Mouse (Mus musculus) ES-CJ7 (cell line): ENCODE measurements around the gene Cacna1c.
"Not testable (repeated sequence)": the region's sequence is repeated elsewhere in the genome, so short reads cannot be mapped to it uniquely, and the experiment has no call there.

Experiments used
- DNase-seq: peaks from one replicate; pipeline ENCODE4 v3.0.0; 2011; ENCODE audit warnings: low read depth, low spot score

Gene Cacna1c

DNA sequence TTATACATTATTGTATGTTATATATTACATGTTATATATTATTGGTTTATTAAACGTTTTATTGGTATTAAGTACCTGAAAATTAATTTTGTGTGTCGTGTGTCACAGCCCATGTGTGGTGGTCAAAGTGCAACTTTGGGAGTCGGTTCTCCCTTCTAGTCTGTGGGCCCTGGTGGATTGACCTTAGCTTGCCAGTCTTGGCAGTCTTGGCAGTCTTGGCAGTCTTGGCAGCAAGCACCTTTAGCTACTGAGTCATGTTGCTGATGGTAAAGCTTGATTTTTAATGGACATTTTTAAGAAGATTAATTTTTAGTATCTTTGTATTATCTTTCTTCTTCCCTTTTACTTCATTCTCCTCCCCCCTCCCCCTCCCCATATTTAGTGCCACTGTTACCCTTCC lies 574.8 kb downstream of the Cacna1c start:
- DNase-seq = no peak

DNA sequence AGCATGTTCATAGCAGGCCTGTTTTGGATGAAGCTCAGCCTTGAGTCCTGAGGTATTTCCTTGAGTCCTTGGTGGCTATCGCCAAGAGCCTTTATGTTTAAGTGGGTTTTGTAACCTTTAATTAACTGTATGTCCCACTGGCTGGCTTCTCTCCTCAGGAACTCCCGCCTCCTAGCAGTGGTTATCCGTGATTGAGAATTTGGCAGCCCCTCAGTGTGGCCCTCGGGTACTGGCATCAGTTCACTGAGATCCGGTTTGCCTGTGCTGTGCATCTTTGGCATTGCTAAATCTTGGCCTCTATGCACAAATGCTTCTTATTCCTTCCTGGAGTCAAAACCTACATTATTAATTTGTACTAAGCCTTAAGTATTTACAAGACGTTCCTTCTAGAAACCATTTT lies 587.3 kb downstream of the Cacna1c start:
- no peak for DNase-seq

DNA sequence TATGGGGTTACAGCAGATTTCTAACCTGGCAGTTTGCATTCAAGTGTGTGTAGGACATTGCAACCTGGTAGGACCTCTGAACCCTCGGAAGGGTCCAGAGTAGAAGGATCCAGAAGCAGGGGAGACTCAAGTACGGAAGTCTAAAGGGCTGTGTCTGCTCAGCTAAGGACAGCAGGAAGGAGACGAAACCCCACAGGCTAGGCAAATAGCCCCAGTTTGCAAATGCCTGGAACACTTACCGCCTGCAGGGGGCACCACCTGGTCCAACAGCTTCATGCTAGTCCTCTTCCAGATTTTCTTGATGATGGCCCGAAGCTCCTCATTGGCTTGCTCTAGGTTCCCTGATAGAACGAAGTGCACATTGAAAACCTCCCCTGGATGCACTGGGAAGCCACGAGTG lies 590.2 kb downstream of the Cacna1c start:
- DNase-seq = peak; percentile 50

DNA sequence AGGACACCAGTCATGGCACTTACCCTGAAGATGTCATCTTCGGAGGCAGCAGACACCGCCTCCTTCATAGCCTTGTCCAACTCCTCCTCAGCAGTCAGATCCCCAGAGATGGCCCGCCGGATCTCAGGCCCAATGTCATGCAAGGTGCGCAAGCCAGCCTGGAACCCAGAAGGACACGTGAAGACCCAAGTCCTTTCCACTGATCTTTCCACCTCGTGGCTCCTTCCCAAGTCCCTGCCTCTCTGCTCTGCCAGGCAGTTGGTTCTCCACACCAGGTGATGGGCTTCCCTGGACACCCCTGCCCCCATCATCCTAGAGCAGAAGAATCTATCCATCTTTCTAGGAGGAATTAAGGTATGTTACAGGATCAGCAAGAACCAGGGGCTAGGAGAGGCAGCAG lies 592.4 kb downstream of the Cacna1c start:
- no peak for DNase-seq

DNA sequence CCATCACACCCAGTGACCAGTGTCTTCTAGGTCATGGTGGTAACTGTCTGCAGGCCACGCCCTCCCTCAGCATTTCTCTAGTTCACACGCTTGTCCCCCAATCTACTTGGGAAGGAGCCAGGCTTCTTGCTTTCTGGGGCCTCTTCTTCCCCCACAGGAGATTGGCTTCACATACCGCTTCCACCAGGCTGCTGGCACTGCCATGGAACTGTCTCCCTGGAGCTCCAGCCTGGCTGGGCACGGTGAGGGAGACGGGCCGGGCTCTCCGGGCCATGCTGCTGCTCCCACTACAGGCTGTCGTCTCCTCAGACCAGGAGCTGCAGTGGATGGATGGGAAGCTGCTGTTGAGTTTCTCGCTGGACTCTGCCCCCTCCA lies 600.5 kb downstream of the Cacna1c start:
- no peak for DNase-seq

DNA sequence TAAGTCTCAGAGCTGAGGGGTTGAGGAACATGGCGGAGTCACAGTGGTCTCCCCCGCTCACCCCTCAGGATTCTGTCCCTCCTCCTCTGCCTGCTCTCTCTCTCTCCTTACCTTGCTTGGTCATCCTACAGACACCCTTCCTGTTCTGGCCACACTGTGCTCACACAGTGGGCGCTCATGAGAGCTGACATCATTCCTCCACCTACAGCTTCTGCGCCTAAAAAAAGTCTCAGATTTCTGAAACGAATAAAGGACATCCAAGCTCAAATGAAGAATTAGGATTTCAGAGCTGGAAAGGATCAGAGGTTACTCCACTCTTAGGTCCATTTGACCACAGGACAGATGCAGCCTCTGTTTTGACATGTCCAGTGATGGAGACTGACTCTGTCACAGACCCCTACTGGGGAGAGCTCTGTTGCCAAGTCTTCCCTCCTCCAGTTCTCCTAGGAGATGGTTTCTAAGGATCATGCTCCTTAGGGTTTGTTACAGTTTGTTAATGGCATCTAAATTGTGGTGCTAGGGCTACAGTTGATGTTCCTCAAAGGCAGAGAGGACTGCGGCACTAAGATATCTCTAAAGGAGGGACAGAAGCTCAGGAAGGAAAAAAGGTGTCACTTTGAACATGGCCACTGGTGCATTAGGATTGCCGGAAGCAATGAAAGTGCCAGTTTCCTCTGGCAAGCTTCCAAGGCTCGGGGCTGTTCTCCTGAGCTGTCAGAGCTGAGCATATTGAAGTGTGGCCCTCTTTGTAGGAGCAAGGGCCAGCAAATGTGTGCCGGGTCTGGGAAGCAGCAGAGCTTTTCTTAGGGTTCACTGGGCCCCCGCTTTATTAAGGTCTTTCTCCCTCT lies 601.2 kb downstream of the Cacna1c start:
- no peak for DNase-seq

DNA sequence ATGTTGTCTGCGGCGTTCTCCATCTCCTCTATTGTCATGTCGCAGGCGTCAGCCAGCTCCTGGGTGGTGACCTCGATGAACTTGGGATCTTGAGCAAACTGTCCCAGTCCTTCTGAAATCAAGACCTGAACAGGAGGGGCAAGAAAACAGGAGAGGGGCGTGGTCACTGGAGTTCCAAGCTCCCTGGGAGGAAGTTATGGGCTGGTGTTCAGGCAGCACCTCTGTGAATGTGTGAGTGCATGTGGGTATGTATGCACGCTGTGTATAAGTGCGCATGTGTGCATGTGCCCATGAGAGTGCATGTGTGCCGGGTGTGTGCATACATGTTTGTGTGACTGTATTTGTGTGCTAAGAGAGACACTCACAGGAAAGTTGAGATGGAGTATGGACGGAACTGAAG lies 602.1 kb downstream of the Cacna1c start:
- peak; percentile 83 for DNase-seq

DNA sequence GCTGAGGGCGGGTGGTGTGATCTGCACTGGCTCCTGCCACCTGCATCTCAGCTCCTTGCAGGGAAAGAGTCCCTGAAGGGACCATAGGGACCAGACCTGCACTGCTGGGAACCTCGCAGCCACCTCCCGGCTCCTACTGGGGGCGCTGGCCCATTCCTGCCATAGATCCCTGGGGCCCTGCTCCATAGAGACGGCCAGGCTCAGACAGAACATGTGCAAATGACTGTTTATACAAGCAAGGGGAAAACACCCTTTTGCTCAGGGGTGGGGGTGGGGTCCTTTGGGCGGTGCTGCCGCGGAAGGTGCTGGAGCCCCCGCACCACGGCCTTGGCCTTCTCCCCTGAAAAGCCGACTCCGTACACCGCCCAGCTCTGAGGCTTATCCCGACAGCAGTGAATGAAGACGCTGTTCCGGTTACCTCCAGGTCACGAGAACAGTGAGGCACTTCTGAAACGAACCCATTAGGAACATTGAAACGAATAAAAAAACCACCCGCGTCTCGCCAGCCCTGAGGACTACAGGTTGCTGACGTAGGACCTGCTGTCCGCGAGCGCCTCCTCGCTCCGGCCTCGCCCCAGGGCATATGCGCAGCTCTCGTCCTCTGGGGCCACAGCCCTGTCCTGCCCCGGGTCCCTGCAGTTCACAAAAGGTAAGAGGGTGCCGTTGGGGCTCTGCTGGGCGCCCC lies 602.7 kb downstream of the Cacna1c start:
- DNase-seq = peak; percentile 81

DNA sequence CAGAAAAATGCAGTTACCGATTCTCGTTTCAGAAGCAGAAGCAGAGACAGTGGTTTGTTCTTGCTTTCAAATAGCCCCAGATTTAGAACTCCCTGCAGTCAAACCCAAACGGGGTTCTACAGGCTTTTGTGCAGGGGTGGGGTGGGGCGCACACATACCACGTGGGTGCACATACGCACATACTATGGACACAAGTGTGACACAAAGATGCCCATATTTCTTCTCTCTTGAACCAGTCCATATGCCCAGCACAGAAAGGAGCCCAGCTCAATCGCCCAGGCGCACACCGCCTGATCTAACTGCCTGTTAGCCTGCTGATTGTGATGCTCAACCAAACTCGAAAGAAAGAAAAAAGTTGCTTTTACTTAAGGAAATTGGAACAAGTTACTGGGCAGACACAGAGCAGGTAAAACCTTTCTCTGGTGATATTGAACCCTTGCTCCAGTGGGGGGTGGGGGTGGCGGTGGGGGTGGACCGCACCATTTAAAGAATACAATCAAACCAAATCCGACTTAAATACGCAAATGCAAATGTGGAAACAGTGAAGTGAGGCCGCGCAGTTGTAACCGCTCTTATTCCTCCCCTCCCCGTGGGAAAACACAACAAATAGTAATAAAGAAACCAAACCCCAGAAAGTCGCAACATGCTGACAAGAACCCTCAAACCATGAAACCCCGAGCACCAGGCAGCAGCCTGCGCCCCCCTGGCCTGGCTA lies 603.4 kb downstream of the Cacna1c start:
- DNase-seq = no peak

DNA sequence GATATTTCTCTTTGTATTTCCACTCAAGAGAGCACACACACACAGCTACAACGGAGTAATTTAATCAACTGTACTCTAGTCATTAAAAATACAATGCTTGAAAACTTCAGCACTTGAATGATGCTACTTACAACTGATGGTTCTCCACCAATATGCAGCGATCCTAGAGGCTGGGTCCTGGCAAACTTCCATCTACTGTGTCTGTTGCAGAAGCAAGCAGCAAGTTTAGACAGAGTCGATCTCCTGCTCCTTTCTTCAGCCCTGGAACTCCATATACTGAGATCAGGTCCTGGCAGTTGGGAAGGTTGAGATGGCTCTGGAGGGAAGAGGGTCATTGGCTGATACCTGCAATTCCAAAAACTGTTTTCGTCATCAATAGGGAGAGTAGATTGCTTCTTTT lies 617.5 kb downstream of the Cacna1c start:
- DNase-seq = not testable (repeated sequence)

DNA sequence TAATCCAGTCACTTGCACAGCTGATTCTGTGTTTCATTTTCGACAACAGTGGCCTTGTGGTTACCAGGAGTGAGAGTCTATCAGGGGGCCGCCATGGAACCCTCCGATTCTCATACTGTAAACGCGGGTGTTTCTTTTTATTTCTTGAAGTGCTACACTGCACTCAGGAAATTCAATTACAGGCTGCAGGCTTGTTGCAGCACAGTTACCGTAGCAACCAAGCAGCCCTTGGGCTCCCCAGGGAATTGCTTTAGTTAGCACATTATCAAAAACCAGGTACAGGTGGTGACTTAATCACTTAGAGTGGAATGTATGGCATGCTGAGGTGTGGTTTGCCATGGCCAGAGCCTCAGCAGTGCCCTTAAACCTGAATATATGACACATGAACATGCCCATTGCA lies 621.9 kb downstream of the Cacna1c start:
- peak; percentile 24 for DNase-seq

DNA sequence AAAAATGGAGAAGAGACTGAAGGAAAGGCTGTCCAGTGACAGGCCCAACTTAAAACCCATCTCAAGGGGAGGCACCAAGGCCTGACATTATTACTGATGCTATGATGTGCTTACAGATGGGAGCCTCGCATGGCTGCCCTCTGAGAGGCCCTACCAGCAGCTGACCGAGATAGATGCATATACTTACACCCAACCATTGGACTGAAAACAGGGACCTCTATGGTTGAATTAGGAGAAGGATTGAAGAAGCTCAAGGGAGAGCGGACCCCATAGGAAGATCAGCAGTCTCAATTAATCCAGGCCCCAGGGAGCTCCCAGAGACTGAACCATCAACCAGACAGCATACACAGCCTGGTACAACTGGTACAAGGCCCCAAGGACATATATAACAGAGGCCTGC lies 628.4 kb downstream of the Cacna1c start:
- no peak for DNase-seq

DNA sequence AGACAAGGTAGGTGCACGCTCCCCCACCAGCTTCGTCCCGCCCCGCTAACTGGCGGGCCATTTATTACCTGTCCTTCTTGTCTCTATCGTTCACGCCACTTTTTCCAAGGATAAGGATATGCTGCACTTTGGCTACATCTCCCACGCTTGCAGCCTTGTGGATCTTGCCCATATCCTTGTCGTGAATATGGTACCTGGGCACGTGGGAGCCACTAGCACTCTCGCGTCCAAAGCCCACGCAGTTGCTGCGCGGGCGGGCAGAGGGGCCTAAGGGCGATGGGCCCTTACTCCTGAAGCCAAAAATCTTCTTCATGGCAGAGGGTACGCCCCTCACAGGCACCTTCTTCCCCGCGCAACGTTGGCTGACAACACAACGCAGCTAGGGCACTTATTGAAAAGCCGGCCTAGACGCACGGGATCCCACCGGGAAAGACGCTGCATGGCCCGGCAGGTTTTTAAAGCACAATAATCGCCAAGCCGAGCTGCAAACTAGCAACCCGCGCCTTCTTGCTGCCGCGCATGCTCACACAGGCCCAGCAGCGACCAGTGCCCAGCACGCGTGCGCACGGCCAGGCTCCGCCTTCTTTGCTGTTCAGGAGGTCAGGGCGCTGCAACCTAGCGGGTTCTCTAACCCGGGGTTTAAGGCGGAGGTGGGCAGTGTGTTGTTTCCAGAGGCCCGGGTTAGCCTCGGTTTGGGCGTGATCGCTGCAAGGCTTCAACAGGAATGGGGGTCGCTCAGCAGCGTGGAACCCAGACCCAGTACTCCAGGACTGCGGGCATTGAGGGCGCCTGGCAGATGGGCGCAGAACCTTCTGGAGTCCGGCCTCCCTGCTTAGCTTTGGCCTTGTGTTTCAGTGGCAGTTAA lies 634.2 kb downstream of the Cacna1c start, which contains the start of gene Ankrd26:
Ankrd26 (minus strand) TSS at position 482 of the 865 bp plus-strand sequence.
- DNase-seq = peak; percentile 96

DNA sequence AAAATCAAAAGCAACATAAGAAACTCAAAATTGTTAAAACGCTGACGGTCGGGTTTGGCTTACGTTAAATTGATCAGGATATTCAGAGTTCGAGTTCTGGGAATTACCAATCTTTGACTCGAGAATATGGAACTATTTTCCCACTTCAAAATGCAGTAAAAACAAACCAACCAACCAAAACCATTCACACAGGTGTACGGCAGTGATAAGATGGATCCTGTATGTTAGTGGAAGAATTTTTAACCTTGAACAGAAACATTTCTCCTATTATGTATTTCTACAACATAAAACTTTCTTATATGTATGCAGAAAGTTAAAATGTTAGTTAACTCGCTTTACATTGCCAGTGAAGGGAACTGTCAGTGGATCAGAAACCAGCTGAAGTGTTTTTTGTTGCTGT lies 635.0 kb downstream of the Cacna1c start:
- no peak for DNase-seq

DNA sequence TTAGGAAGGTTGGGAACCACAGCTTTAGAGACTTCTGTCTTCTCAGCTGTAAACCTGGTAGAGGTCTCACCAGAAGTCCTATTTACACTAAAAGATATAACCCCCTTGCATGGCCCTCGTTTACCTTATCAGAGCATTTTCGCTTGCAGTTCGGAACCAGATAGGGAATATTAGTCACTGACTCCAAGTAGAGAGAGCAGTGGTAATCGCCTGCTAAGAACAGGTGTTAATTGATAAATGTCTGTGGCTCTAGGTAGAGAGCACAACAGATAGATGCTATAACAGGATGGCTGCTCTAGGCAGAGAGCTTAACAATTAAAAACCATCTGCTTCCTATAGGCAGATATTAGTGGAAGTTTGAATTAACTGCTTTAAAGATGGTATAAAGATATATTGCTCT lies 657.6 kb downstream of the Cacna1c start:
- no peak for DNase-seq
